Mouse (Mus musculus) brain, embryonic 14.5 days (tissue): ENCODE results near the gene Rbm45.

Experiments
- CTCF ChIP-seq: fragments of 200-500 bp; IDR thresholded peaks from 2 replicates; pipeline ENCODE4 v1.5.1; 2012; ENCODE audit warnings: inconsistent platforms, mild to moderate bottlenecking, moderate library complexity, borderline replicate concordance; ENCODE audit not compliant: insufficient read depth, insufficient read length; ENCODE audit errors: extremely low read depth
- POLR2A ChIP-seq: fragments of 200-500 bp; IDR thresholded peaks from 2 replicates; pipeline ENCODE4 v1.6.1; 2012; ENCODE audit warnings: mild to moderate bottlenecking, inconsistent platforms, borderline replicate concordance; ENCODE audit not compliant: poor library complexity, insufficient read depth, insufficient read length, severe bottlenecking; ENCODE audit errors: extremely low read depth

DNA sequence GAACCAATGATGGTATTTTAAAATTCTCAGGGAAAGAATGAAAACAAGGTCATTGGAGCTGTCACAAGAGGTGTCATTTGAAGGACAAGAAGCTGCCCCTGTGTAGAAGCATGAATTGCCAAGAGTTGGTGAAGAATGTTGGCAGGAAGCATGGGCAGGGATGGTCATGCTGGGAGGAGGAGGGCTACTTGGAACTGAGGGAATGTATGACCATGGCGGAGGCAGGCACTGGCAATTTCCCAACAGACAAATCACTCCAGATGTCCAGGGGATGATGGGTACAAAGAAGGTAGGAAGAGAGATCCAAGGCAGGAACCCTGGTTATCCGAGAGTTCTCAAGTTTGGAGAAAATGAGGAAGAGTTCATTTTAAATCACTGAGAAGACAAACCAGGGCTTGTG, 40.2 kb downstream of the Rbm45 start:
- TF ChIP-seq POLR2A = no peak
- TF ChIP-seq CTCF = no peak
